Mouse (Mus musculus): Measurements from ENCODE around the gene Gpr3. TPM values are rescaled to one million over a fixed set of nuclear protein-coding genes. Genes with fewer than 3 reads are reported as not detected.

Gpr3 gene
- polyA plus RNA-seq, 1 experiment: 0.40 TPM

DNA sequence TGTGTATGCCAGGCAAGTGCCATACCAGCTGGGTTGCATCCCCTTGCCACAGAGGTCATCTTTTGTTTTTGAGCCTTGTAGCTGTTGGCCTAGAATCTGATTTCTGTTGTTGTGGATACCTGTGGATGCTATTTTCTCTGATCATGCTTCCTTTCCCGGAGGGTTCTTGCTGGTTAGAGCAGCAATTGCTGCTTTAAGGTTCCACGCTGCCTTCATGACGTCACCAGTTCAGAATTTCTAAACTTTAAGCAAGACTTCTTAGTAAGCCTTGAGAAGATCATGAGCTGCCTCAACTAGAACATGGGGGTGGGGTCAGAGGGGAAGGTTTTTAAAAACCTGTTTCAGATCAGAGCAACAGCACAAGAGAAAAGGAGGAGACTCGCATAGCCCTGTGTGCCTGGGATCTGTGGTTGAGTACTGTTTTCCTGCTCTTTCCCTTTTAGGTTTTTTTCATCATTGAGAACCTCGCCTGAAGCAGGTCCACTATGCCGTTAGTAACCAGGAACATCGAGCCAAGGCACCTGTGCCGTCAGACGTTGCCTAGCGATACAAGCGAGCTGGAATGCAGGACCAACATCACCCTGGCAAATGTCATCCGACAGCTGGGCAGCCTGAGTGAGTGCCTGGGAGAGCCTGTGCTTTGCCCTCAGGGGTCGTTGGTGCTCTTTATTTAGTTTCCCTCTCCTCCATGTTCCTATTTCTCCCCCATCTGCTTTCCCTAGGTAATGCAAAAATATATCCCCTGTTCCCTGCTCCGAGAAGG is 36.2 kb downstream of the Gpr3 start:
- H3K4me2 ChIP-seq (ENCODE audit: low read depth): no peak overlapping the region
- H3K27me3 ChIP-seq (ENCODE audit: control insufficient read depth, insufficient read depth, insufficient read length): no peaks in the 10 kb centered on the region
- H3K36me3 ChIP-seq (ENCODE audit: control insufficient read depth, insufficient read depth): peaks cover 23% of the 10 kb centered on the region
- no peak overlapping the region for H3ac ChIP-seq (ENCODE audit: control insufficient read depth, insufficient read length)
- TF ChIP-seq USF1 (IDR thresholded peaks at IDR 0.05; ENCODE audit: low read depth) (no peak), TCF12 (IDR thresholded peaks at IDR 0.05; ENCODE audit: insufficient read depth, poor library complexity, severe bottlenecking) (no peak), MYOD1 (IDR thresholded peaks at IDR 0.05; ENCODE audit: control insufficient read depth in 1 of 3, insufficient read length in 2 of 3, low read depth in 2 of 3) (peak in 2 of 3 experiments; percentile 69 to 77), MYOG (IDR thresholded peaks at IDR 0.05; ENCODE audit: control insufficient read depth in 1 of 3, insufficient read depth in 1 of 3, insufficient read length in 2 of 3, low read depth in 2 of 3) (peak; percentile 23 to 85 (median 80)), SRF (IDR thresholded peaks at IDR 0.05; ENCODE audit: control insufficient read depth, insufficient read length, low read depth) (no peak)
- no peak overlapping the region for H3K4me3 ChIP-seq
- peaks cover 98% of the 10 kb centered on the region for H3K79me2 ChIP-seq (ENCODE audit: control insufficient read depth, insufficient read depth)

- Histone ChIP-seq H3K79me2 (ENCODE audit: control insufficient read depth, insufficient read depth) (peaks cover 98% of the 10 kb centered on the region), H3K4me3 (no peak overlapping the region), H3K4me2 (ENCODE audit: low read depth) (no peak overlapping the region), H3K27me3 (ENCODE audit: control insufficient read depth, insufficient read depth, insufficient read length) (no peaks in the 10 kb centered on the region), H3ac (ENCODE audit: control insufficient read depth, insufficient read length) (no peak overlapping the region), H3K36me3 (ENCODE audit: control insufficient read depth, insufficient read depth) (peaks cover 20% of the 10 kb centered on the region)
- TF ChIP-seq SRF (IDR thresholded peaks at IDR 0.05; ENCODE audit: control insufficient read depth, insufficient read length, low read depth) (no peak), REST (IDR thresholded peaks at IDR 0.05; ENCODE audit: insufficient read depth, insufficient read length) (no peak), MAX (IDR thresholded peaks at IDR 0.05; ENCODE audit: low read depth) (no peak)
Measured at GRCm38 (mm10) chr4:133175274-133175673, 37.1 kb downstream of the Gpr3 start.

GRCm38 (mm10) chr4:133174361-133174760 is 38.0 kb downstream of the Gpr3 start:
- TF ChIP-seq POLR2A (IDR thresholded peaks at IDR 0.05; ENCODE audit: insufficient read length, low read depth) (no peak), REST (IDR thresholded peaks at IDR 0.05; ENCODE audit: insufficient read depth, insufficient read length) (no peak), USF1 (IDR thresholded peaks at IDR 0.05; ENCODE audit: low read depth) (no peak), MAX (IDR thresholded peaks at IDR 0.05; ENCODE audit: low read depth) (no peak), TCF3 (IDR thresholded peaks at IDR 0.05; ENCODE audit: insufficient read length, low read depth) (no peak), E2F4 (IDR thresholded peaks at IDR 0.05; ENCODE audit: insufficient read depth) (no peak), CEBPB (IDR thresholded peaks at IDR 0.05; ENCODE audit: insufficient read depth, poor library complexity, severe bottlenecking) (no peak), POLR2AphosphoS2 (IDR thresholded peaks at IDR 0.05; ENCODE audit: insufficient read length, low read depth) (no peak), MYOG (IDR thresholded peaks at IDR 0.05; ENCODE audit: control insufficient read depth in 1 of 3, insufficient read depth in 1 of 3, insufficient read length in 2 of 3, low read depth in 2 of 3) (no peak), MYOD1 (IDR thresholded peaks at IDR 0.05; ENCODE audit: control insufficient read depth in 1 of 3, insufficient read length in 2 of 3, low read depth in 2 of 3) (no peak), TCF12 (IDR thresholded peaks at IDR 0.05; ENCODE audit: insufficient read depth, poor library complexity, severe bottlenecking) (no peak), SRF (IDR thresholded peaks at IDR 0.05; ENCODE audit: control insufficient read depth, insufficient read length, low read depth) (no peak)
- Histone ChIP-seq H3K4me3 (no peak overlapping the region), H3ac (ENCODE audit: control insufficient read depth, insufficient read length) (no peak overlapping the region), H3K27me3 (ENCODE audit: control insufficient read depth, insufficient read depth, insufficient read length) (no peaks in the 10 kb centered on the region), H3K79me2 (ENCODE audit: control insufficient read depth, insufficient read depth) (peaks cover 99% of the 10 kb centered on the region), H3K36me3 (ENCODE audit: control insufficient read depth, insufficient read depth) (peaks cover 19% of the 10 kb centered on the region), H3K4me2 (ENCODE audit: low read depth) (no peak overlapping the region)

- Histone ChIP-seq H3K79me2 (ENCODE audit: control insufficient read depth, insufficient read depth) (peaks cover 96% of the 10 kb centered on the region), H3K4me3 (no peak overlapping the region), H3K4me2 (ENCODE audit: low read depth) (no peak overlapping the region), H3ac (ENCODE audit: control insufficient read depth, insufficient read length) (no peak overlapping the region), H3K27me3 (ENCODE audit: control insufficient read depth, insufficient read depth, insufficient read length) (no peaks in the 10 kb centered on the region), H3K36me3 (ENCODE audit: control insufficient read depth, insufficient read depth) (peaks cover 15% of the 10 kb centered on the region)
- TF ChIP-seq TCF12 (IDR thresholded peaks at IDR 0.05; ENCODE audit: insufficient read depth, poor library complexity, severe bottlenecking) (no peak), TCF3 (IDR thresholded peaks at IDR 0.05; ENCODE audit: insufficient read length, low read depth) (no peak), E2F4 (IDR thresholded peaks at IDR 0.05; ENCODE audit: insufficient read depth) (no peak), MYOG (IDR thresholded peaks at IDR 0.05; ENCODE audit: control insufficient read depth in 1 of 3, insufficient read depth in 1 of 3, insufficient read length in 2 of 3, low read depth in 2 of 3) (no peak), USF1 (IDR thresholded peaks at IDR 0.05; ENCODE audit: low read depth) (no peak), REST (IDR thresholded peaks at IDR 0.05; ENCODE audit: insufficient read depth, insufficient read length) (no peak)
Measured at GRCm38 (mm10) chr4:133172451-133172850, 39.9 kb downstream of the Gpr3 start.

DNA sequence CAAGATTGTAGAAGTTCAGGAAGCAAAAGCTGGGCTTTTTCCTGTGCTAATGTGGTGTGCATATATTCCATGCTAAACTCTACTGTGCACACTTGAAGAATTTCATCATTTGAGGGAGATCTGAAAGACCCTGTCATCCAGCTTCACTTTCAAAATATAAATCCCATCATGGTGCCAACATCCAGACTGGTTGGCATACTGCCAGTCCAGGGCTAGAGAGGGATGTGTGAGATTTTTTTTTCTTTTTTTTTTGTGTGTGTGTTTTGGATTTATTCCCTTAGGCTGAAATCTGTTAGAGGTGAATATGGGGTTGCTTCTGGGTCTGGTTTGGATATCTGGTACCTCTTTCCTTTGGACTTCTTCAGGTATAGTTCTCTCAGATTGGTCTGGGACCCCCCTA is 41.7 kb downstream of the Gpr3 start:
- TF ChIP-seq MAX (IDR thresholded peaks at IDR 0.05; ENCODE audit: low read depth) (no peak), REST (IDR thresholded peaks at IDR 0.05; ENCODE audit: insufficient read depth, insufficient read length) (no peak), MYOG (IDR thresholded peaks at IDR 0.05; ENCODE audit: control insufficient read depth in 1 of 3, insufficient read depth in 1 of 3, insufficient read length in 2 of 3, low read depth in 2 of 3) (no peak), USF1 (IDR thresholded peaks at IDR 0.05; ENCODE audit: low read depth) (no peak), MYOD1 (IDR thresholded peaks at IDR 0.05; ENCODE audit: control insufficient read depth in 1 of 3, insufficient read length in 2 of 3, low read depth in 2 of 3) (no peak), TCF3 (IDR thresholded peaks at IDR 0.05; ENCODE audit: insufficient read length, low read depth) (no peak), SRF (IDR thresholded peaks at IDR 0.05; ENCODE audit: control insufficient read depth, insufficient read length, low read depth) (no peak), POLR2AphosphoS2 (IDR thresholded peaks at IDR 0.05; ENCODE audit: insufficient read length, low read depth) (no peak), TCF12 (IDR thresholded peaks at IDR 0.05; ENCODE audit: insufficient read depth, poor library complexity, severe bottlenecking) (no peak), CEBPB (IDR thresholded peaks at IDR 0.05; ENCODE audit: insufficient read depth, poor library complexity, severe bottlenecking) (no peak), POLR2A (IDR thresholded peaks at IDR 0.05; ENCODE audit: insufficient read length, low read depth) (no peak), E2F4 (IDR thresholded peaks at IDR 0.05; ENCODE audit: insufficient read depth) (no peak)
- no peak overlapping the region for H3K4me2 ChIP-seq (ENCODE audit: low read depth)
- no peak overlapping the region for H3K4me3 ChIP-seq
- H3K79me2 ChIP-seq (ENCODE audit: control insufficient read depth, insufficient read depth): peaks cover 96% of the 10 kb centered on the region
- no peaks in the 10 kb centered on the region for H3K36me3 ChIP-seq (ENCODE audit: control insufficient read depth, insufficient read depth)
- no peak overlapping the region for H3ac ChIP-seq (ENCODE audit: control insufficient read depth, insufficient read length)
- no peaks in the 10 kb centered on the region for H3K27me3 ChIP-seq (ENCODE audit: control insufficient read depth, insufficient read depth, insufficient read length)

Data from myocyte (in vitro differentiated cells).